Mouse (Mus musculus) A20 (cell line): ENCODE measurements around the gene Anxa6.

ENCODE experiments used
- DNase-seq: peaks from one replicate; pipeline ENCODE4 v3.0.0-alpha.2; 2011; ENCODE audit warnings: low read depth, low spot score

Anxa6 gene

DNA sequence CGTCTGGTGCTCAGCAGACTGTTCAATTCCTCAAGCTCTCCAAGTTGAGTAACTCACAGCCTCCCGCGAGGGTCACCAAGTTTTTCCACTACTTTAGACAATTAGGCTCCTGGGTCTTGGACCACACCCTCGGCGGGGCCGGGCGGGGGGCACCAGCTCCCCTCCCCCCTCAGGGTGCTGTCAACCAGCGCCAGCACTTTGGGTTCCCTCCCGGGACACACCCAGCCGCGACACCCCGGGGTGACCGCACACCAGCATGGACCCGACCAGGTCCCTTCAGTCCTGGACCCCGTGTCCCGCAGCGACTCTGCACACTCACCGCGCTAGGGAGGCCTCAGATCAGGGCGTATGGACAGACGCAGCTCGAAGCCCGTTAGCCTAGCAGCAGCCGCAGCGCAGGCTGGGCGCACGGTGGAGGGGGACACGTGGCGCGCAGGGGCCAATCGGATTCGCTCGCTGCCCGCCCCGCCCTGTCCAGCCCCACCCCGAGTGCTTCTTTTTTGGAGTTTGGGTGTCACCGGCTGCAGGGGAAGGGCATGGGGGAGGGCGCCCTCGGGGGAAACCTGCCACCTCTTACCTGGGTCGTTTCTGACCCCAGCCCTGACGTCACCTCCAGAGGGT lies at the start of gene Anxa6:
Anxa6 (minus strand) TSS at position 406 of the 621 bp plus-strand sequence.
- peak; percentile 89 for DNase-seq

DNA sequence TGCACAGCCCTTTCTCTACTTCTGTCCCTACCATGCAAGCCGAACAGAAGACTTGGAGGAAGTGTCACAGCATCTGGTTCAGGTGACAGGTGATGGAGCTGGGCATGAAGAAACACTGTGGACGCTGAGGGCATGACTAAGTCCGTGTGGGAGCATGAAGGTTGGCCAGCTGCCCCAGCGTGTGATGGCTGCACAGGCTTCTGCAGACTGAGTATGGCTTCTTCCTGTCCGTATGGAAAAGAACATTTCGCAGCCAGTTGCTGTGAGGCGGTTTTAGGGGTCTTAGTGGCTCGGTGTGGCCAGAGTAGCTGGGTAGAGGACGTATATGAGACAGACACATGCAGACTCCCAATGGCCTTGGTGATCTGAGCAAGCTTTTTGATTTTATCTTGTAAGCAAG lies 48.0 kb upstream of the Anxa6 start:
- no peak for DNase-seq

DNA sequence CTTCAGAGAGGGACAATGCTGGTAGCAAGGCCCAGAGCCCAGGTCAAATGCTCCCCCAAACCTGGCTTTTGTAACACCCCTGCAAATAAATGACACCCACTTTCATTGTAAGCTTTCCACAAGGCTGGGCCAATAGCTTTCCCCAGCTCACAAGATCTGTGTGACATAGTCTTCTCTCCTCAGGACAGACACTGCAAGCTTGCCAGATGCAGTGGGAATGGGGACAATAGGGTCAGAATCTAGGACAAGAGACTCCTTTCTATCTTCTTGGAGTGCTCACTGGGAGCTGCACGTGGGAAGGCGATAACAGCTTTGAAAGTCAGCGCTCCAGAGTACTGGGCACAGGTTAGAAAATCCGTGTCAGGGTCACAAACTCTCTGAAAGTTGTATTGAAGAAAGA lies 45.9 kb upstream of the Anxa6 start:
- no peak for DNase-seq

DNA sequence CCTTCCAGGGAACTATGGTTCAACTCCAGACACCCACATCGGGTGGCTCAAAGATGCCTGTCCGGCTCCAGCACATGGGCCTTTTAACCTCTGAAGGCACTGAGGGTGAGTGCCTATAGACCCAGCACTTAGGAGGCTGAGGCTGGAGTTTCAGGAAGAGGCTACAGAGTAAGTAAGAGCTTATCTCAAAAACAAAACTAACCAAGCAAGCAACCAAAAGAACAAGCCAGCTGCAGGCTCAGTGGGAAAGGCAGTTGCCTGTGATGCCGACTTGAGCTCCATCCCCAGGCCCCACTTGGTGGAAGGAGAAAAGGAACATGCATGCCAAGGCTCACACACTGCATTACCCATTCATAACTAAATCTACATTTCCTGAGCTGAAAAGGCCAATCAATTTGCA lies 45.3 kb upstream of the Anxa6 start:
- DNase-seq = peak; percentile 41

DNA sequence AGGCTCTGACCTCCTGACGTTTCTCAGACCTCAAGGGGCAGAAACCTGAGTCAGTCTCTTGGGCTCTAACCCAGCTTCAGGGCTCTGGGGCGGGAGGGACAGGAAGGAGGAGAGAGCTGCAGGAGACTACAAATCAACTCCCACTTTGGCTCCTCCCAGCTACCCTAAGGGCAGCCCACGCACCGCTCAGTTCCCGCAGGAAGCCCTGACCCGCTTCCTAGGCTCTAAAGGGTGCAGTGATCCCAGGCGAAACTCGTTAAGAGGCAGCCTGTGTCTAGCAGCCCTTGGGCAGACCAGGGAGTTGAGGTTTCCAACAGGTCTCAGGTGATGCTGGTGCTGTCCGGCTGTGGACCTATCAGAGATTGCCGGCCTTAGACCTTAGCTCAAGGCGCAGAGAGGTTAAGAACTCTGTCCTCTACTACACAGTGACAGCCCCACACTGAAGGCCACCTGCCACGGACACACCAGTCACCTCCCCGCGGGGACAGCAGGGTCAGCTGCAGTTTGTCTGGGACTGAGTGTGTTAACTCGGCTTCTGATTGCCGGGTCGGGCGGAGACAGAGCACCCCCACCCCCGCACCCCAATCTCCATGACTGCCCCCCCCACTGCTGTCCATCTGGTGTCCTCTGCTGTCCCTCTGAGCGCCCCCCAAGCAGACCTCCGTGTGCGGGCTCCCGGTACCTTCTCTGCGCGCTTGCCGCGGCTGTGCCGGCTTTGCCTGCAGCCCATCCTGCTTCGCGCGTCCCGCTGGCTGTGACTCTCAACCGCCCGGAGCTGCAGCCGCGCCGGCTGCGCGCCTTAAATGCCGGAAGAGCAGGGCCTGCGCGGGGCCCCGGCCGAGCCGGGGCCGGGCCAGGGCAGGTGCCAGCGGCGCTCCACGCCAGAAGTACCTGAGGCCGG lies 44.3 kb upstream of the Anxa6 start, which contains the start of gene Ccdc69:
Ccdc69 (minus strand) TSS at position 801 of the 901 bp plus-strand sequence.
- peak; percentile 82 for DNase-seq

DNA sequence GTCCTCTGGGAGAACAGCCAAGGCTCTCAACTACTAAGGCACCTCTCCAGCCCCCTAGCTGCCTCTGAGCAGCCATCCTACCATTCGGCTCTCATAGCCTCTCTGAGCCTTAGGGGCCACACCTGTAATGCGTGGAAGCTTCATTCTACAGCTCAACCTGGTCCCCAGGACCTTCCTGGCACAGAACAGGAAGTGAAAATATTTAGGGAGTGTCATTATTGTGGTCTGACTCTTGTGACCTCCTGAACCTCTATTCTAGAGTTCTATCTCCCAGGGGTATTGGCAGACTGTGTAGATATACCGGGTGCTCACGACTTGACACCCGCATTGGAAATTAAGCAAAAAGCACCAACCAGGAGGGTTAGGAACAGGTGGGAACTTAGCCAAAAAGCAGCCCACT lies 43.0 kb upstream of the Anxa6 start:
- DNase-seq = peak; percentile 78

DNA sequence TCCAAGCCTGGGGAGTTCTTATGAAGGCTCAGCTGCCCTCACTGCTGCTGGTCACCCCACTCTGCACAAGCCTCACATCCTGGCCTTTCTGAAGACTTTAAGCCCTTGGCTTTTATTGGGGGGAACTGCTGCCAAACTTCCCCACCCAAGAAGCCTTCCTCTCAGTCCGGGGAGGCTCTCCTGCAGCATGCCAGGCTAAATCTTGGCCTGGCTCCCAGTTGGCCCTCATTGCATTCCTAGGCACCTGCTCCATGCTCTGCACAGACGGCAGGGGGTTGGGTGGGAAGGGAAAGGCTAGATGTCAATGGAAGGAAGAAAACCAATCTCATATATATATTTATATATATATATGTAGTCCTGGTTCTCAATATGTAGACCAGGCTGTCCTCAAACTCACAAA lies 42.4 kb upstream of the Anxa6 start:
- no peak for DNase-seq

DNA sequence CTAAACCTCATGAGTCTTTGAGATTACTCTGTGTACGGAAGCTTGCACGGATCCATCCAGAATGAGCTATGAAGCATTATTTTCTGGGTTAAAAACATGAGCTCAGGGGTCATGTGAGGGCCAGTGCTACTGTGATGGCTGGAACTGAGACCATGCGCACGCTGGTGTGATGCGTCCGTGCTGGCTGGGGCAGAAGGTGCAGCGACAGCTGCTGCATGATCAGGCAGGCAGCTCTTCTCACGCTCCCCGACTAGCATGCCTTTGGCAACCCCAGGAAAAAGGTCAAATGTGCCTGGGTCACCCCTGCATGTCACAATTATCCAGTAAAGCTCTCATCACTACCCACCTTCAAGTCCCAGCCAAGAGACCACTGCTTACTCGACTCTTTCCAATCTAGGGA lies 39.9 kb upstream of the Anxa6 start:
- DNase-seq = no peak

DNA sequence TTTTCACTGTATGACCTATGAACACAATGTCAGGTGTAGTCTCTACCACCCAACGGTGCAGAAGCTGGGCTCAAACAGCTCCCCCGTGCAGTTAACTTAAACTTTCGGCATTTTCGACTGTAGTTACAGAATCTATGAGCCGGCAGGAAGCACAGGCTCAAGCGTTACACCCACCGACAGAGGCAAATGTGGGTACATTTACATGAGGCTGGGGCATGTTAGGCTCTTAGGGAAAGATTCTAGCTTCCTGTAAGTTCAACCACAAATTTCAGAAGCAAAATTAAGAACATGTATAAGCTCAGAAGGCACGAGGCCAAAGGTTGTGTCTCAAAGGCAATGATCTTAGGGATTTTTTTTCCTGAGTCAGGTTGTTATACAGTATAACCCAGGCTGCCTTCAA lies 39.2 kb upstream of the Anxa6 start:
- DNase-seq = no peak

DNA sequence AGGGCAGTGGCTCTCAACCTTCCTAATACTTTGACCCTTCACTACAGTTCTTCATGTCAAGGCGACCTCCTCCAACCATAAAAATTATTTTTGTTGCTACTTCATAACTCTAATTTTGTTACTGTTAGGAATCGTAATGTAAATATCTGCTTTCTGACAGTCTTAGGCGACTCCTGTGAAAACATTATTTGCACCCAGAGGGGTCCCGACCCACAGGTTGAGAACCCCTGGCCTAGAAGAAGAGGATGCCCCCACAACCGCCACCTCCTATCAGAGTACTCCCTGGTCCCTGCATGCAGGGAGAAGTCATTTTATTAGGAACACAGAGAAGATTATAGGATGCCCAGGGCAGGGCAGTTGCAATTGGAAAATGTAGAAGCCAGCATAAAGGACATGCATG lies 38.1 kb upstream of the Anxa6 start:
- no peak for DNase-seq

DNA sequence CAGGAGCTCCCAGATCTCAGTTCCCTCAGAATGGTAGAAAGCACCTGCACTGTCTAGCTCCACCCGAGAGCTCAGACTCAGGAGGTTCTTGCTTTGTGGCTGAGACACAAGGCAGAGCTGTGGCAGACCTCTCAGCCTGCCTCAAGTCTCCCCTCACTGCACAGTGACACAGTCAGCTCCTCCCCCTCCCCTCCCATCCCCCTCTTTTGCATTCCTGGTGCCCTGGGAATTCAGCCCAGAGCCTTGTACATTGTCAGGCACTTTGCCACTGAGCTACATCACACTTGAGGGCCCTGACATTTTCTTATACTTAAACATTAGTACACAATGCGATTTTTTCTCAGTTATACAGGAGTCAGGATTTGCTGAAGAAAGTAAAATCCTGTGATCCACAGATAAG lies 35.8 kb upstream of the Anxa6 start:
- no peak for DNase-seq

DNA sequence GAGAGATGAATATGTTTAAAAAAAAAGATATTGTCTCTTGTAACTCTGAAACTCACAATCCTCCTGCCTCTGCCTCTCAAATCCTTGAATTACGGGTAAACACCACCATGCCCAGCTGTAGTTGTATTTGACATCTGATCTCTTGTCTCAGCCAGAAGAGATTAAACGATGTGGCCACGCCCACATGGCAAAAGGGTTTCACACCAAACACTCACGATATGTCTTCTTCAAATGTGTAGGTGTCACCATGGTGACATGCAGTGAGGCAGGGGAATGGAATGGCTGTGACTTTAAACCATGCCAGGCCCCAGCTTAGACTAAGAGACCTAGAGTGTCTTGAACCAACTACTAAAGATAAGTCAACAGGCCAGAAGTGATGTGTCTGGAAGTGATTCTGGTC lies 33.7 kb upstream of the Anxa6 start:
- DNase-seq = no peak

DNA sequence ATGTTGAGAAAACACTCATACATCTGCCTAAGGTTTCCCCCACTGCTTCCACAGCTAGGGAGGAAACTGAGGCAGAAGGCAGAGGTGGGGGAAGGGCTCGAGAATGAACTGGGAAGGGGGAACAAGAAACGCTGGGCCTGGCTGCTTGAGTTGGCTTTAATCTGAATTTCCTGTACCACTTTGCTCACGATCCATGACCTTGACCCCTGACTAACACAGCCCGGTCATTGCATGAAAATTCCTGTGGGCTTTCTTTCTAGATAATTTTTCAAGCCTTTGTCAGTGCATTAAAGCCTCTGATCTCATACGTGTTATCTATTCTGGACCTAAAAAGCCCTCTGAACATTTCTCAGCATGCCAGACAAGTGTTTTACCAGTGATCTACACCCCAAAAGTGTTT lies 29.6 kb upstream of the Anxa6 start:
- DNase-seq = no peak

DNA sequence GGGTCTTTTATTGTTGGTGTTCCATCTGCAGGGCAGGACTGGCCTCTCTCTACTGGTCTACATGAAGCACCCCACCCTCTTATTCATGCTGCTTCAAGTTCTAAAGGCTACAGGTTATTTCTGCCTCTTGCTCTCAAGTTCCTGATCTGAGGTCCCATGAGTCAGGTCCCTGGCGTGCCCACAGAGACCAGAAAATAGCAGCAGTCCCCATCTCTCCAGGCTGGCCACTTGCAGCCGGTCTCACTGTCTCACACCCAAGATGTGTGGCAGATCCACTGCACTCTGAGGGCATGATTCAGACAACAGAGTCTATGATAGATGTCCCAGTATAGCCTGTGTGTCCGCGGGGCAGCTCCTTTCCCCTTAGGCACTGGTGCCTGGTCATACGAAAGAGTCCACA lies 27.6 kb upstream of the Anxa6 start:
- DNase-seq = no peak

DNA sequence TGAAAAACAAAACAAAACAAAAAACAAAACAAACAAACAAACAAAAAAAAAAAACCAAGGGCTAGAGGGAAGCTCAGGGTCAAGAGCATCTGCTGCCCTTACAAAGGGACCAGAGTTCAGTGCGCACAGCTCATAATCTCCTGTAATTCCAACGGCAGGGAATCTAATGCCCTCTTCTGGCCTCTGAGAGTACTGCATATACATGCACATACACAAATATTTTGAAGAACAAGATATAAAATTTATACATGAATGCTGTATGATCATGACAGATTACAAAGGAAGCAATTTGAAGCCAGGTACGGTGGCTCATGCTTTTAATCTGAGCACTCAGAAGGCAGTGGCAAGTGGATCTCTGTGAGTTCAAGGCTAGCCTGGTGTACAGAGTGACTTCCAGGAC lies 24.3 kb upstream of the Anxa6 start:
- DNase-seq = no peak

DNA sequence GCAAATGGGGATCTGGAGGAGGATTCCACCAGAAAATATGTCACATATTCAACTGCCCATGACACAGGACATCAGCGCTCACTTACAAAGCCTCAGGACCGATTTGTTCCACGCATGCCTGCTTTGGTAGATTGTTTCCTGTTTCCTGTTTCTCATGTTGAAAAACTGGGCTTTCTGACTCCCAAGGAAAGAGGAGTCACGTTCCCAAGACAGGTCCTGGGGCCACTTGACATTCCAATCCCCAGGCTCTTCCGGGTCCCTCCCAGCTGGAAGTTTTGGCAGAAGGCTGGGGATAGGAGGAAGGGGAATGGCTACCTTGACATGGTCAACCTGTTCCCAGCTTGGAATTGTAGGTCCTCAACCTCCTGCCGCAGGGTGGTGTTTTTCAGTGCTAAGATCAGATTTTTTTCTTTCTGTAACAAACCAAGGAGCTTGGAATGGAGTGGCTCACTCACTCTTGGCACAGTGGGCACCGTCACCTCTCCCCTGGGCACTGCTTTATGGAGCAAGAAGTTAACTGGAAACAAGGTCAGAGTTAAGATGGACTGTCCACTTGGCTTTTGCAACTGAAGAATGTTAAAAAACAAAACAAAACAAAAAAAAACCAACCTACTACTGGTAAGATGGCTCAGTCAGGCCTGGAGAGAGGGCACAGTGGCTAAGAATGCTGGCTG lies 17.7 kb upstream of the Anxa6 start:
- no peak for DNase-seq

DNA sequence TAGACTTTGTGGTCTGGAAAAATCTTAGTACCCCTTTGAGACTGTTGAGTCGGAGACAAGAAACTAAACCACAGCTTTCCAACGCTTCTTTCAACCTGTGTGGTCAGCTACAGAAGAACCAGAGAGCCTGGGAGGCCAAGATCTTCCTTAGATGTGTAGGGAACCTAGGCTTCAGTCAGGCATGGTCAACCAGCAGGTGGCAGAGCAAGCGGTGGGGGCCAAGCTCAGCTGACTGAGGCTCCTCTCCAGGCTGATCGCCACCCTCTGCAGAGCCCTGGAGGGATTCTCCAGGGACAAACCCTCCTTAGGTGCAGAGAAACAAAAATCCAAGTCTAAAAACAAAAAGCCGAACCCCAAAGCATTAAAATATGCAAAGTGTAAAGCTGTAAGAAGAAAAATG lies 13.4 kb upstream of the Anxa6 start:
- peak; percentile 47 for DNase-seq

DNA sequence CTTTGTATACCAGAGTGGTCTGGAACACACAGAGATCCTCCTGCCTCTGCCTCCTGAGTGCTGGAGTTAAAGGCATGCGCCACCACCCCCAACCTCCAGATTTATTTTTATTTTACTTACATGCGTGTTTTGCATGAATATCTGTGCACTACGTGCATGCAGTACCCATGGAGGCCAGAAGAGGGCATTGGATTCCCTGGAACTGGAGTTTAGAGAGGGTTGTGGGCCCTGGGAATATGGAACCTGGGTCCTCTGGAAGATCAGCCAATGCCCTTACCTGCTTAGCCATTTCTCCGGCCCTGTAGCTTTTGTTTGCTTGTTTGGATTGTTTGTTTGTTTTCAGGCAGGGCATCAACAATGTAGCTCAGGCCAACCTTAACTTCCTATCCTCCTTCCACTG lies 8.1 kb upstream of the Anxa6 start:
- DNase-seq = peak; percentile 38

DNA sequence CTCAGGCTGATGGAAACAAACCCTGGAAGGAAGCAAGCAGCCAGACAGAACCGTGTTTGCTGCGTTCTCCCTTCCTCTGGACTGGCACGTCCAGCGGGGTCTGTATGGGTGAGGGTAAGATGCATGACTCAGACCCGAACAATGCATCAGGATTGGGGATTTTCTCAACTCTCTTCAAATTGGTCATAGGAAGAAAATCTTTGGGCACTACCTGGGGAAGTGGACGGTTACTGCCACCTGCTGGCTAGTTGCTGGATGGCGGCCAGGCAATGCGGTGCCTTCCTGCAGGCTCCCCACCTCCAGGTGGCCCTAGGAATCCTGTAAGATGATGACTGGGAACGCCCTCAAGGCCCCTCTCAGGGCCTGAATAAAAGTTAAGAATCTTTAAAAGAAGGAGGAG lies 6.3 kb upstream of the Anxa6 start:
- peak; percentile 77 for DNase-seq

DNA sequence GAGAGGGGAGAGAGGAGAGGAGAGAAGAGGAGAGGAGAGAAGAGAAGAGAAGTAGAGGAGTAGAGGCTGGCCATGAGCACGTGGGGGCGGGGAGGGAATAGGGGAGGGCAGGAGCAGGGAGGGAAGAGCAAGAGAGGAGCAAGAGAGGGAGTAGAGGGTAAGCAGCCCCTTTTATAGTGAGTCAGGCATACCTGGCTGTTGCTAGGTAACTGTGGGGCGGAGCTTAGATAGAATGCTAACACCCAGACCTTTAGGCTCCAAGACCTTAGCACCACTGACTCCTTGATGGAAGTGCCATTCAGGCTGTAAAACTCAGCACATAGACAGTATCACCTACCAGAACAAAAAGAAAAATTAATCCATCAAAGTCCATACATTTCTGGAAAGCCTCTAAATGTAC lies 3.4 kb upstream of the Anxa6 start:
- DNase-seq = no peak

DNA sequence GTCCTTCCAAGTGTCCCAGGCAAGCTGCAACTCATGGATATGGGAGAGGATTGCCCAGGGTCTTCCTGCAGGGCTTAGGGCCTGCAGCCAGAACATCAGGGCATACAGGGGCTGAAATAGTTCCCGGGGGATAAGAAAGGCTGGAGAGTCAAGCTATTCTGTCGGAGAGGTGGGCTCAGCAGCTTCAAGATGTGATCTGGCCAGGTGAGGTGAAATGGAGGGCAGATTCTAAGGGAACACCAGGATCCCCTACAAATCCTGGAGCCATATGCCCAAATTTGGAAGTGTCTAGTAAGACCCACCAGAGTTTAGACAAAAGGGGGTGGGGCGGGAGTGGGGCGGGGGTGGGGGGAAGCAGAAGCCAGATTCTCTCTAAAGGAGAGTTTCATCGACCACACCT lies 959 bp downstream of the Anxa6 start:
- DNase-seq = no peak

DNA sequence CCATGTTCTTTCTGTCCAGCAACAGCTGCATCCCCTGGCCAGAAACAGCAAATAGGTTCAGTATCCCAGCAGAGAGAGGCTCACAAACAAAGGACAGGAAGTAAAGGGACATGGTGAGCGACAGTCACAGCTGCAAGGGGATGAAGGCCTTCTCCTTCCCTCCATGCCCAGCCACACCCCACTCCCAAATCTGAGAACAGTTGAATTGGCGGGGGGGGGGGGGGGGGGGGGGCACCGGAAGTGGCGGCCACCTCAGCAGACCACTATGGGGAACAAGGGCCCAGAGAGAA lies 1.3 kb downstream of the Anxa6 start:
- no peak for DNase-seq
